Mouse (Mus musculus) liver, postnatal 0 days (tissue): ENCODE results near the gene Prap1.

Experiments
- CTCF ChIP-seq: sonication (generic); IDR thresholded peaks from 2 replicates; pipeline ENCODE4 v1.5.1; 2016; ENCODE audit warnings: antibody characterized with exemption, low read depth
- EP300 ChIP-seq: IDR thresholded peaks from 2 replicates; pipeline ENCODE4 v1.6.1; 2016; ENCODE audit warnings: antibody characterized with exemption, low read depth, mild to moderate bottlenecking

DNA sequence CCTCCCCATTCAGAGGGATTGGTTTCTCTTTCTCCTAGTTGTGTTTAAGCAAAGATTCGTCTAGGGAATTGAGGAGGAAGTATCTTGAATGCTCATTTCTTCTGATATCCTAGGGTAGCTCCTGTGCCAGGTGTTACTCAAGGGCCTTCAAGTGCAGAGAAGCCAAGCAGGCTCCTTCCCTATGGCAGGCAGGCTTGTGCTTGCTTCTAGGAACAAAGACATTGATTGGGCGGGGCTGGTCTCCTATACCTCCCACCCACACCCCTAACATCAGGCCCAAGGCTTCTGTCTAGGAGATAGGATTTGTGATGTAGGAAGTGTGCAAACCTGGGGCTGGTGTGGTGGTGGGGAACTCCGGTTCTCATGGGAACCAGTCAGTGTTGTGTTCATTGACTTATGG is 33.7 kb downstream of the Prap1 start:
- TF ChIP-seq CTCF = no peak
- no peak for TF ChIP-seq EP300
